Mouse (Mus musculus): ENCODE results near the gene B4gat1.

B4gat1 gene

GRCm38 (mm10) chr19:5032686-5033085 lies 5.9 kb upstream of the B4gat1 start:
- no peak for DNase-seq (ENCODE audit: low read depth, low spot score)

- DNase-seq (ENCODE audit: low read depth, low spot score) = no peak
Measured at GRCm38 (mm10) chr19:5036577-5036976, 2.0 kb upstream of the B4gat1 start.

- no peak for DNase-seq (ENCODE audit: low read depth, low spot score)
Measured at GRCm38 (mm10) chr19:5037678-5038571, 701 bp upstream of the B4gat1 start.

GRCm38 (mm10) chr19:5039301-5040114 lies 882 bp downstream of the B4gat1 start:
- no peak for DNase-seq (ENCODE audit: low read depth, low spot score)

GRCm38 (mm10) chr19:5040862-5041523 lies 2.4 kb downstream of the B4gat1 start, which contains the start of gene Brms1:
Gene Brms1 (plus strand): TSS chr19:5041354.
- peak; percentile 76 for DNase-seq (ENCODE audit: low read depth, low spot score)

- DNase-seq (ENCODE audit: low read depth, low spot score) = no peak
Measured at GRCm38 (mm10) chr19:5041588-5041987, 3.0 kb downstream of the B4gat1 start.

GRCm38 (mm10) chr19:5045531-5045930 lies 6.9 kb downstream of the B4gat1 start:
- no peak for DNase-seq (ENCODE audit: low read depth, low spot score)

GRCm38 (mm10) chr19:5048138-5049056 lies 9.8 kb downstream of the B4gat1 start:
- DNase-seq (ENCODE audit: low read depth, low spot score) = no peak

- no peak for DNase-seq (ENCODE audit: low read depth, low spot score)
Measured at GRCm38 (mm10) chr19:5049325-5049724, 10.7 kb downstream of the B4gat1 start.

GRCm38 (mm10) chr19:5050047-5050905 lies 11.7 kb downstream of the B4gat1 start, which contains the start of gene Rin1:
Gene Rin1 (plus strand): TSS chr19:5050481.
- DNase-seq (ENCODE audit: low read depth, low spot score) = no peak

GRCm38 (mm10) chr19:5051031-5051430 lies 12.4 kb downstream of the B4gat1 start:
- no peak for DNase-seq (ENCODE audit: low read depth, low spot score)

GRCm38 (mm10) chr19:5051515-5051914 lies 12.9 kb downstream of the B4gat1 start:
- no peak for DNase-seq (ENCODE audit: low read depth, low spot score)

- no peak for DNase-seq (ENCODE audit: low read depth, low spot score)
Measured at GRCm38 (mm10) chr19:5052166-5052822, 13.7 kb downstream of the B4gat1 start.

- DNase-seq (ENCODE audit: low read depth, low spot score) = no peak
Measured at GRCm38 (mm10) chr19:5052853-5053252, 14.2 kb downstream of the B4gat1 start.

- no peak for DNase-seq (ENCODE audit: low read depth, low spot score)
Measured at GRCm38 (mm10) chr19:5053909-5054308, 15.3 kb downstream of the B4gat1 start.

GRCm38 (mm10) chr19:5056251-5056650 lies 17.6 kb downstream of the B4gat1 start:
- DNase-seq (ENCODE audit: low read depth, low spot score) = no peak

GRCm38 (mm10) chr19:5057876-5058775 lies 19.5 kb downstream of the B4gat1 start:
- no peak for DNase-seq (ENCODE audit: low read depth, low spot score)
